Mouse (Mus musculus): ENCODE data around the gene Abcb7. TPM values are rescaled to one million over a fixed set of nuclear protein-coding genes. Genes with fewer than 3 reads are reported as not detected.
A peak's percentile ranks its signal among the peaks of the same experiment; 100 is the strongest.

Abcb7 gene
- polyA plus RNA-seq, 1 experiment from 2014 or later: 13.7 TPM

DNA sequence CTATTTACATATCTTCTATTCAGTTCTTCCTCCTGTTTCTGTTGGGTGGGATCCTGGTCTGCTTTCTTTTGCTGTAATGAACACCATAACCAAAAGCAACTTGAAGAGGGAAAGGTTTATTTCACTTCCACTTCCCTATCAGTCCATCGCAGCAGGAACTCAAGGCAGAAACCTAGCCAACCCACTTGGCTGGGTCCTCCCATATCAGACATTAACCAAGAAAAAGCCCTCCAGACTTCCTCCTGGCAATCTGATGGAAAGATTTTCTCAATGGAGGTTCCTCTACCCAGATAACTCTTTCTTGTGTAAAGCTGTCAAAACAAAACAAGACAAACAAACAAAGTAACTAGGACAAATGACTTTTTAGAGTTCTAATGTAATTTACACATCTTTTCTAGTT is 151.2 kb downstream of the Abcb7 start:
- no peak overlapping the region for H3K27ac ChIP-seq (replicated peaks; ENCODE audit: low read depth, low read length)
- H3K4me3 ChIP-seq (ENCODE audit: low read depth, low read length): no peak overlapping the region
- DNase-seq (ENCODE audit: low spot score) (no peak), ATAC-seq (replicated peaks; ENCODE audit: insufficient number of reproducible peaks, low FRiP score, low TSS enrichment, low read depth) (no peak)
- no peaks in the 10 kb centered on the region for H3K9me3 ChIP-seq (replicated peaks; ENCODE audit: control insufficient read depth, low read length)
- H3K27me3 ChIP-seq (ENCODE audit: control insufficient read depth, insufficient read depth, low read length): no peaks in the 10 kb centered on the region
- H3K4me1 ChIP-seq (ENCODE audit: control insufficient read depth, insufficient read depth, low read length): no peaks in the 10 kb centered on the region
- WGBS: 76% methylated on average over 1 of the region's 1 CpGs
- H3K9ac ChIP-seq (replicated peaks; ENCODE audit: low read length): no peak overlapping the region
- no peak overlapping the region for H3K4me2 ChIP-seq (ENCODE audit: low read depth, low read length)
- no peaks in the 10 kb centered on the region for H3K36me3 ChIP-seq (replicated peaks; ENCODE audit: control insufficient read depth, insufficient read depth, low read depth, low read length)

DNA sequence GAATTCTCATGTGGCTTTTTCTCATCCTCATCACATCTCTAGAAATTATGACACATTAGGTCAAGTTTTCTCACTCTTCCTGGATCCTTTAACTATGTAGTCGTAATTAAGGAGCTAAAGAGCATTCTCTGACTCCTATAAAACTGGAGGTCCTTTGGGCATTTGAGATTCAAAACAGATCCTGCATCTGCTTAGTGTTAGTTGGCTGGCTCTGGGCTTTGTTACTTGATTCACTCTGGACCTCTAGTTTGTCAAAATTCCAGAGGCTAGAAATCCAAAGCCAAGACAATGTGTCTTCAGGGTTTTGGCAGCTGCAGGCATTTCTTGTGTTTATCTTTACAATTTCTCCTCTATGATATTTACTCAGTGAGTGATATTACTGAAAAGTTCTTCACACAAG is 157.1 kb downstream of the Abcb7 start:
- H3K4me3 ChIP-seq (ENCODE audit: low read depth, low read length): no peak overlapping the region
- H3K36me3 ChIP-seq (replicated peaks; ENCODE audit: control insufficient read depth, insufficient read depth, low read depth, low read length): no peaks in the 10 kb centered on the region
- ATAC-seq (replicated peaks; ENCODE audit: insufficient number of reproducible peaks, low FRiP score, low TSS enrichment, low read depth) (no peak), DNase-seq (ENCODE audit: low spot score) (peak; percentile 12)
- H3K4me2 ChIP-seq (ENCODE audit: low read depth, low read length): no peak overlapping the region
- H3K9ac ChIP-seq (replicated peaks; ENCODE audit: low read length): no peak overlapping the region
- no peak overlapping the region for H3K27ac ChIP-seq (replicated peaks; ENCODE audit: low read depth, low read length)
- H3K27me3 ChIP-seq (ENCODE audit: control insufficient read depth, insufficient read depth, low read length): no peaks in the 10 kb centered on the region
- no peaks in the 10 kb centered on the region for H3K4me1 ChIP-seq (ENCODE audit: control insufficient read depth, insufficient read depth, low read length)
- H3K9me3 ChIP-seq (replicated peaks; ENCODE audit: control insufficient read depth, low read length): no peaks in the 10 kb centered on the region
- whole genome bisulfite sequencing: 42% methylated on average over 1 of the region's 1 CpGs

Other genes starting within 250 kb of the Abcb7 start
- 0.92 and 0.95 TPM in 2 replicates for gene Nexmif, start 212.7 kb downstream of the Abcb7 start, polyA plus RNA-seq (2014; fragmentation: Nextera tagmentation; extraction: Ambion mirVana)
- gene Uprt, start 69.0 kb upstream of the Abcb7 start, polyA plus RNA-seq (2014; fragmentation: Nextera tagmentation; extraction: Ambion mirVana): 1.1 and 1.3 TPM in 2 replicates